Mouse (Mus musculus) layer of hippocampus, adult 18-20 months (tissue): Measurements from ENCODE around the gene Ldb1. TPM values are rescaled to one million over a fixed set of nuclear protein-coding genes. Genes with fewer than 3 reads are reported as not detected.
"Not testable (repeated sequence)": the region's sequence is repeated elsewhere in the genome, so short reads cannot be mapped to it uniquely, and the experiment has no call there.

Experiments
- DNase-seq, 2 experiments: peaks; one replicate each; pipeline ENCODE4 v3.0.0; 2022; ENCODE audit warnings: low spot score in 2 of 2
- total RNA-seq, 2 experiments: library from RNA; stranded (reverse); gene quantifications; 2 replicates each; pipeline ENCODE4 v1.2.3; 2021

The Ldb1 gene
- total RNA-seq, 2 experiments from 2014 or later: 122 to 123 TPM

DNA sequence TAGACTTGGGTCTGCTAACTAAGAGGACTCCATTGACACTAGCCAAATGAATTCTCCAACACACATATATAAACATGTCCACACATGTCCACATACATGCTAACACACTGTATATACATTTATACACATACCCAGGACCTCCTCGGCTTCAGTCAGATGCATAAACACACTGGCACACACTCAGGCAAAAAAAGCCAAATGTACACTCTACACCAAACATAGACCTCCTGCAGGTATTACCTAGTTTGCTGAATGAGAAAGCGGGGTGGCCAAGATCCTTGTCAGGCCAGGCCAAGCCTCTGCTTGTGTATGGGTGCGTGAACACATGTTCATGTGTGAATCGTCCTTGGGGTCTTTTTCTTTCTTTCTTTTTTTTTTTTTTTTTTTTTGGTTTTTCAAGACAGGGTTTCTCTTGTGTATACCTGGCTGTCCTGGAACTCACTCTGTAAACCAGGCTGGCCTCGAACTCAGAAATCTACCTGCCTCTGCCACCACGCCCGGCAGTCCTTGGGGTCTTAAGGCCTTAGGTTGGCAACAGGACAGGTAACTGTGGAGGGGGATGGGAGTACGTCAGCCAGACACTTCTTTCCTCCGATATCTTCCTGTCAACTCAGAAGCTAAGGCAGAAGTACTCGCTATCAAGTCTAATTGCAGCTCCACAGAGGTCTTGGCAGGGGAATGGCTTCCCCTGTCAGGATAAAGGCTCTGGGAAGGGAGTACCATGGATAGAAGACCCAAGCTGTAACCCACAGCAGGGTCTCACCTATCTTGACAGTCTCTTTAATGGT, 14.6 kb downstream of the Ldb1 start:
- DNase-seq: no peak

DNA sequence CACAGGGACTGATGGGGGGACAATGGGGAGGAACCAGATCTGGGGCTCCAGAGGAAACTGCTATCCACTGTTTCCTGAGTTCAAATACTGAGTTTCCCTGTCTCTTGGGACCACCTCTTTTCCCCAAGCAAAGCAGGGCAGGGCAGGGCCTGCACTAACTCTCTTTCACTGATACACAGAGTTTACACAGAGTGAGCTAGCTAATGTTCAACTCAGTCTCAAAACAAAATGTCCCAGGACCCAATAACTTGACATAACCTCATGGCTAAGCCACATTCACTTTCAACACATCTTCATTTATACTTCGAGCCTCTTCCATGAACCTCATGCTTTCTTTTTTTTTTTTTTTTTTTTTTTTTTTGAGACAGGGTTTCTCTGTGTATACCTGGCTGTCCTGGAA, 15.4 kb downstream of the Ldb1 start:
- no peak for DNase-seq

DNA sequence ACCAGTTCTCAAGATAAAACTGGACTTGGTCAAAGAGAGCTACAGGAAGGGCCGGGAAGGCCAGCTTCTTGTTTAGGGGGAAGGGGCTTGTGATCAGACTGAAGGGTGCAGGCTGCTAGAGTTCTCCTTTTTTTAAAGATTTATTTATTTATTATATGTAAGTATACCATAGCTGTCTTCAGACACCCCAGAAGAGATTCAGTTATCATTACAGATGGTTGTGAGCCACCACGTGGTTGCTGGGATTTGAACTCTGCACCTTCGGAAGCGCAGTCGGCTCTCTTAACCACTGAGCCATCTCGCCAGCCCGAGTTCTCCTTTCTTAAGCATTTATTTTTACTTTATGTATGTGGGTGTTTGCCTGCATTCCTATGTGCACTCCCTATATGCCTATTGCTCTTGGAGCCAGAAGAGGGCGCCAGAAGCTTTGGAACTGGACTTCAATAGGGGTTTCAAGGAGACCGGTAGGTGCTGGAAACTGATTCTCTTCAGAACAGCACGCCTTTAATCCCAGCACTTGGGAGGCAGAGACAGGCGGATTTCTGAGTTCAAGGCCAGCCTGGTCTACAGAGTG, 16.2 kb downstream of the Ldb1 start:
- no peak for DNase-seq

DNA sequence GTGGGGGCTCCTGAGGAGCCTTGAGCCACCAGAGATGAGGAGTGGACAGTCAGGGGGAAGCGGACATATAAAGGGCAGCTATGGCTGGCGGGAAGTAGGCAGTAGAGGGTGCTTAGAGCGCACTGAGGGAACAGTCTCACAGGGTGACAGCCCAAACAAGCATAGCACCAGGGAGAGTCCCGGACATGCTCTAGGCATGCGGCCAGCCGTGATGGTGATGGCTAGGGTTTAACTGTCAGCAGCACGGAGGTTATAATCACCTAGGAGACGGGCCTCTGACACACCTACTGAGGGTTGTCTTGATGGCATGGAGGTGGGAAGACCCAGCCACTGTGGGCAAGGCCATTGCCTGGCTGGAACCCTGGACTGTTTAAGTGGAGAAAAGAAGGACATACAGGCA, 18.4 kb downstream of the Ldb1 start:
- DNase-seq: no peak

DNA sequence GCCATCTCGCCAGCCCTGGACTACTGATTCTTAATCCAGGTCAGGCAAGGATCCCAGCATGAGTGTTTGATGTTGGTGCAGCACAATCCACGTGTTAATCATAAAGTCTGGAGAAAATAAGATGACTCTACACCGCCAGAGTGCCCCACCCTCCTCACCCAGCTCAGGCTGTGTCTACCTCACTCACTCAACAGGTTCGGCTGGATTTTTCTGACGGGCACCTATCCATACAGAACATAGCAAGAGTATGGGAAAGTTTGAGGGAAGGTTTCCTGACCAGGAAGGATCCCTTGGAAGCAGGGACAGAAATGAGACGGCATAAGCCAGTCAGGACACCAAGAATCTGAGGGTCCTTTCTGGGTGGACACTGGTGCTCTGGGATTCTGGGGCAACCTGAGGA, 20.1 kb downstream of the Ldb1 start:
- DNase-seq: no peak

DNA sequence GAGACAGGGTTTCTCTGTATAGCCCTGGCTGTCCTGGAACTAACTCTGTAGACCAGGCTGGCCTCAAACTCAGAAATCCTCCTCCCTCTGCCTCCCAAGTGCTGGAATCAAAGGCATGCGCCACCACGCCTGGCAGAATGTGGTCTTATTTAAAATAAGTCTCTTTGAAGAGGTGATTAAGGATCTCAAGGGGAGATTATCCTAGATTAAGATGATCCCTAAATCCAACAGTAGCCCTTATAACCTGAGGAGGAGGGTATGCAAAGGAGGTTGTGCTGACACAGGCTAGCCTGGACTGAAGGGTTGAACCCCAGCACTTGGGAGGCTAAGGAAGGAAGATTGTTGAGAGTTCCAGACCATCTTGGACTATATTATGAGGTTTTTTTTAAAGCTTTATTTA, 29.0 kb downstream of the Ldb1 start:
- DNase-seq: no peak

DNA sequence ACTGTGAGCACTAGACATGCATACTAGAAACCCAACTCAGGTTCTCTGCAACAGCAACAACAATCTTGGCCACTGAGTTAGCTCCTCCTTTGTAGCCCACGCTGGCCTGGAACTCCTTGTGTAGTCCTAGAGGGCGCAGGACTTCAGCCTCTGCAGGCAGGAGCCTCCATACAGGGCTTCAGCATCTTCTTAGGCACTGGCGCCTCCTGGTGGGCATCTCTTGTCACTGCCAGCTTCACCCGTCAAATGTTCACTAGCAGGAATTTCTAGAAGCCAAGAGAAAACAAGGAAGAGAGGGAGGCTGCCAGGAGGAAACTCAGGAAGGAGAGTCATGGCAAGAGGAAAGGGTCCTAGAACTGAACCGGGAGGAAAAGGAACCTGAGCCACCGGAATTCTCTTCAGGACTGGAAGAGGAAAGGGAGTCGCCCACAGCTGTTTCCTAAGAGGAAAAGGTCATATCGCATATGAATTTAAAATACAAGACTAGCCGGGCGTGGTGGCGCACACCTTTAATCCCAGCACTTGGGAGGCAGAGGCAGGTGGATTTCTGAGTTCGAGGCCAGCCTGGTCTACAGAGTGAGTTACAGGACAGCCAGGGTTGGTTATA, 30.3 kb downstream of the Ldb1 start:
- peak; percentile 71 to 92 for DNase-seq

DNA sequence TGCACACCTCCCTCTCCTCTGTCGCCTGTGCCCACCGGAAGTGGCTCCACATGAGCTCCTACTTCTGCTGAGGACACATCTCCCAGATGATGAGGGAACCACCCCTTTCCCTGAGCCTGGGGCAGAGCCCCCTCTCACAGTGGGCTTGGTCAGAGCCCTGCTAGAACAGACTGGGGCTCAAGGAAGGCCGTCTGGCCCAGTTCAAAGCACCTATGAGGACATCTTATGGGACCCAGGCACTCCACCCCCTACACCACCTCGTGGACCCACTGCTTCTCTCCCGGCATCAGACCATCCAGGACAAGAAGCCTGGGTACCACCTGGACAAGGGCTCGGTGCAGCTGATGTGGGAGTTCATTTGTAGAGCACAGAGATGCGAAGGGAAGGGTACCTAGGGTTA, 39.3 kb downstream of the Ldb1 start:
- DNase-seq: no peak

DNA sequence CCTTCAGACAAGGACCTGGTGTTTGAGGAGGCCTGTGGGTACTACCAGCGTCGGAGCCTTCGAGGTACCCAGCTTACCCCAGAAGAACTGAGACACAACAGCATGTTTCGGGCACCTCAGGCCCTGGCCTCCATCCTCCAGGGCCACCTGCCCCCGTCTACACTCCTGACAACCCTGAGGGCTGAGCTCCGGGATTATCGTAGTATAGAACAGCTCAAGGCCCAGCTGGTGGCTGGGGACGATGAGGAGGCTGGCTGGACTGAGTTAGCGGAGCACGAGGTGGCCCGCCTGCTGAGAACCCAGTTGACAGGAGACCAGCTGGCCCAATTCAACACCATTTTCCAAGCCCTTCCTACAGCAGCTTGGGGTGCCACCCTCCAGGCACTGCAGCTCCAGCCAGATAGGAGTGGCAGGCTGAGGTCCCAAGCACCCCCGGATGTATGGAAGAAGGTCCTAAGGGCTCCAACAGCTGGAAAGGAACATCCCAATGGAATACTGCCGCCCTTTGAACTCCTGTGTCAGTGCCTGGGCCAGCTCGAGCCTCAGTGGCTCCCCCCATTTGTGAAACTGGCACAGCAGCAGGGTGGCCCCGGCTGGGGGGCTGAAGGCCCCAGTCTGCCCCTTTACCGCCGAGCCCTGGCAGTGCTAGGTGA, 40.1 kb downstream of the Ldb1 start:
- DNase-seq: no peak

DNA sequence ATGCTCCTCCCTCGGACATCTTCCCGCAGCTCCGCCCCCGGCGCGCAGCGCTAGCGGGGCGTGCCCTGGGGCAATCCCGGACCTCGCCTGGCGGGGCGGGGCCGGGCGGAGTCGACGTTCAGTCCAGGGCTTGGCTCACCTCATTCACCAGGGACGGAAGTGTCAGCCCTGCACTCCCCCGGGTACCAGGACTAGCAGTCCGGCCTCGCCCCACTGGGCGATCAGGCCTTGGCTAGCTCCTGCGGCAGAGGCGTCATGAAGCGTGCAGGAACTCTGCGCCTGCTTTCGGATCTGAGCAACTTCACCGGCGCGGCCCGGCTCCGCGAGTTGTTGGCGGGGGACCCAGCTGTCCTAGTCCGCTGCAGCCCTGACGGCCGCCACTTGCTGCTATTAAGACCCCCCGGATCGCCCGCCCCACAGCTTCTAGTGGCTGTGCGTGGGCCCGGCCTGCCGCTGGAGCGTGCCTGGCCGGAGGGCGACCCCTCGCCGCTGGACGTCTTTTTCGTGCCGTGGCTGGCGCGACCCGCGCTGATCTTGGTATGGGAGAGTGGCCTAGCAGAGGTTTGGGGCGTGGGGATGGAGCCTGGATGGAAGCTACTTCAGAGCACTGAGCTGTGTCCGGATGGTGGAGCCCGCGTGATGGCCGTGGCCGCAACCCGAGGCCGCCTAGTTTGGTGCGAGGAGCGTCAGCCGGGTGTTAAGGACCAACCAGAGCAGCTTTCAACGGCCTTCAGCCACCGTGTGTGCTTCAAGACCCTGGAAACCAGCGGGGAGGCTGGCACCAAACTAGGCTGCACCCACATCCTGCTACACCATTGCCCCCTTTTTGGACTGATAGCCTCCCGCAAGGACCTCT, 41.4 kb downstream of the Ldb1 start, which contains the start of gene Hps6:
Gene Hps6 (plus strand): TSS at position 138 of the 856 bp plus-strand sequence.
- peak; percentile 49 to 71 for DNase-seq

DNA sequence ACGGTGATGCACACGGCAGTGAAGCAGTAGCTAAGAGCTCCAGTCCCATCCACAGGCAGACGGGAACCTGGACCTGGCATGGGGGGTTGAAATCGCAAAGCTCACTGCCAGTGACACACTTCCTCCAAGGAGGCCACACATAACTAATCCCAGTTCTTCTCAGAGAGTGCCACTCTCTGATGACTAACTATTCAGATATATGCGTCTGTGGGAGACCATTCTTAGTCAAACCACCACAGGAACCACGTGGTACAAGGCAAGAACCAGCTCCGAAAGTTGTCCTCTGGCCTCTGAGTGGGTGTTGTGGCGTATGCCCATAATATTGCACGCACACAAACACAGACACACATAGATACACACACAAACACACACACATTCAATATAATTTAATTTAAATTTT, 42.7 kb downstream of the Ldb1 start:
- no peak for DNase-seq

DNA sequence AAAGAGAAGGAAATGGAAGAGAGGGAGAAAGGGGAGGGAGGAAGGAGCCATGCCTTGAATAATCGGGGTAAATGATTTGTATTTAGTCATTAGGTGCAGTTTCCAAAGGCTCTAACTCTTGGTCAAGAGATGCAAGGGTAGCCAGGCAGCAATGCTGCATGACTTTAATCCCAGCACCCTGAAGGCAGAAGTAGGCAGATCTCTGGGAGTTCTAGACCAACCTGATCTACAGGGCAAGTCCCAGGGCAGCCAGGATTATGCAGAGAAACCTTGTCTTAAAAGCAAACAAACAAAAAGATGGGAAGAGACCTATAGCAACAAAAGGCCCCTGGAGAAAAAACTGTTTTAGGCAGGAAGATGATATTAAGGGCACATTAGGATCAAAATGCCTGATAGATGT, 45.6 kb downstream of the Ldb1 start:
- no peak for DNase-seq

DNA sequence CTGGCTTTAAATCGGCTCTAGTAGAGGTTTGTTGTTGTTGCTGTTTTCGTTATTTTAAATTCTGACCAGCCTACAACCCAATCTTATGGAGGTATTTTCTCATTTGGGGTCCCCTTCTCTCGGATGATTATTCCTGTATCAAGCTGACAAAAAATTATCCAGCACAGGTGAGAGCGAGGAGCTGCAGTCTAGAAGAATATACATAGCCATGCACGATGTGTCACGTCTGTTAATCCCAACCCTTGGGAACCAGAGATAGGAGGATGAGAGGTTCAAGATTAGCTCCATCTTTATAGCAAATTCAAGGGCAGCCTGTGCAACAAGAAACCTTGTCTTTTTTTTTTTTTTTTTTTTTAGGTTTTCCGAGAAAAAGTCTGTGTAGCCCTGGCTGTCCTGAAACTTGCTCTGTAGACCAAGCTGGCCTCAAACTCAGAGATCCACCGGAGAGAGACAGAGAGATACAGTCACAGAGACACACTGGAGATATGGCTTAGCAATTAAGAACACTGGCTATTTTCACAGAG, 46.3 kb downstream of the Ldb1 start:
- DNase-seq: no peak

DNA sequence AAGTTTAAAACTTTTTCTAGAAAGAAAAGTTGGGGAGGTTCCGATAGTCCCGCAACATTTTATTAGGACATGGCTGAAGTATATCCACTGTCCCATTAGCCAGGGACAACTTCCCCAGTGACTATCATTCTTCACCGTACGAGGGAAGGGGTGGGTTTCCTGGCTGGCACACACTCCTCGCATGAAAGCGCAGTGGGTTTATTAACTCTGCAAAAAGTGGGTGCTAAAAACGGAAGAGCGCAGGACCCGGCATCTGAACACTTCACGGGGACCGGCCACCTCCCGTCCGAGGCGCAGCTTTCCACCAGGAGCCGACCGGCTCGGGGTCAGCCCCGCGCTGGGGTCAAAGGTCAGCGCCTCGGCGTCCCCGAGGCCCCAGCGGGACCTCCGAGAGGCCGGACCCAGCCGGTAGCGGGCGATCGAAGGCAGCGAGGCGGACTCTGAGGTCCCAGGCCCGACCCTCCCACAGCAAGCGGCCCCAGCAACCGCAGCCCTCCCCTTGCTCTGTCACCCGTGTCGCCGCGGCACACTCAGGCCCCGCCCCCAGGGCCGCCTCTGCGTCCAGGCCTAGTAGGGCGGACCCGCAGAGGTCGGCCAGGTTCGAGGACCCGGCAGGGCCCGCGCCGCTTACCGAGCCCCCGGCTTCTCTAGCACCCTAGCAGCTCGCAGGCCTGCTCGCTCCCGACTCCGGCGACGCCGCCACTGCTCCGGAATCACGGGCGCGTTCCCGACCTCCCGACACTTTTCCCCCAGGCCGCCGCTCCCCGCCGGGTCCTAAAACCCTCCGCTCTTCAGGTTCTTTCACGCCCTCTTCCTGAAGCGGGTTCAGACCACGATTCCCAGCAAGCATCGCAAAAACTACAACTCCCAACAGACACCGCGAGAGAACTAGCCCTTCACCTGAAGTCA, 47.0 kb downstream of the Ldb1 start, which contains the start of gene Armh3:
Gene Armh3 (minus strand): TSS at position 704 of the 909 bp plus-strand sequence.
- DNase-seq: peak; percentile 93 to 96

DNA sequence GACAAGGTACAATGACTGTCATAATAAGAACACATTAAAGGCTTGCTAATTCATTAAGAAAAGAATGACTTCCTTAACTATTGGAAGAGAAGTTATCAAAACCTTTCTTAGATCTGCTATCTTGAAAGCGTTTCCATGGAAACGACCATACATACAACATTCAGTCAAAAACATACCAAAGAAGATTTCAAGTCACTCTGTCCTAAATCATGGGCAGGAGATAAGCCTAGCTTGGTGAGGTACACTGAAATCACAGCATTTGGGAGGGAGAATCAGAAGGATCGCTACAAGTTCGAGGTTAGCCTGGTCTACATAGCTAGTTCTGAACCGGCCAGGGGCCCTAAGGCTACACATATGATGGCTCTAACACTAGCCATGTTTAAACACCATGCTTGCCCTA, 47.6 kb downstream of the Ldb1 start:
- DNase-seq: no peak

DNA sequence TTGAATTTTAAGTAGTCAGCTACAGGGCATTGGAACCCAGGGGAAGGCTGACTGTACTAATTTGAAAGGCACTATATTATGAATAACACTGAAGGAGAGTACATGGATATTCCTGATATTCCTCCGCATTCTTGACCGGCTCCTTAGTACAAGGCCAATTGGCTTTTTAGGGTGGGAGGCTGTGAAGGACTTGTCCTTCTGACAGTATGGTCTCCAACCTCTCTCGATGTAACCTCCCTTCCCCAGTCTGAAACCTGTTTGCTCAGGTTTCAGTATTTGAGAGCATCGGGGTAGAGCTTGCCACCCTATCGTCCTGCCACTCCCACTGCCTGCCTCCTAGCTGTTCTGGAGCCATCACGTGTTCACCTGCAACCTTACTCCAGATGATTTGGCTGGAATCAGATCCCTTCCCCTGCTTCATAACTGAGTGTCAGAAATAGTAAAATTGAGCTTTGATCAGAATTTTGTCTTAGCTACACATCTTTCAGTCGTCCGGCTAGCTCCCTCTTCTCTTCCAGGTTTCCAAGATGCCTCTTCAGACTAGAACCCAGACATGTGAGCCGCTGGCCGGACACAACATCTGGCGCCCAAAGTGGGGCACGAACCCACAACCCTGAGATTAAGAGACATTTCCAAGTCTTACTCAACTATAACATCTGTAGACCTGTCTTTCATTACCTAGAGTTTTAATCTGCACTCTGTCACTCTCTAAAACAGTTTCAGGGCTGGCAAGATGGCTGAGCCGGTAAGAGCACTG, 50.9 kb downstream of the Ldb1 start:
- no peak for DNase-seq

DNA sequence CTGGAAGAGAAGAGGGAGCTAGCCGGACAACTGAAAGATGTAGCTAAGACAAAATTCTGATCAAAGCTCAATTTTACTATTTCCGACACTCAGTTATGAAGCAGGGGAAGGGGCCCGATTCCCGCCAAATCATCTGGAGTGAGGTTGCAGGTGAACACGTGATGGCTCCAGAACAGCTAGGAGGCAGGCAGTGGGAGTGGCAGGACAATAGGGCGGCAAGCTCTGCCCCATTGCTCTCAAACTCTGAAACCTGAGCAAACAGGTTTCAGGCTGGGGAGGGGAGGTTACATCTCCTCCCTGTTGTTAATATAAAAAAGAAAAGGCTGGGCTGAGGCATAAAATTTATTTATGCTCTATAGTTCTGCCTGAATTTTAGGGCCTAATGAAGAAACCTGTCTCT, 51.6 kb downstream of the Ldb1 start:
- not testable (repeated sequence) for DNase-seq

DNA sequence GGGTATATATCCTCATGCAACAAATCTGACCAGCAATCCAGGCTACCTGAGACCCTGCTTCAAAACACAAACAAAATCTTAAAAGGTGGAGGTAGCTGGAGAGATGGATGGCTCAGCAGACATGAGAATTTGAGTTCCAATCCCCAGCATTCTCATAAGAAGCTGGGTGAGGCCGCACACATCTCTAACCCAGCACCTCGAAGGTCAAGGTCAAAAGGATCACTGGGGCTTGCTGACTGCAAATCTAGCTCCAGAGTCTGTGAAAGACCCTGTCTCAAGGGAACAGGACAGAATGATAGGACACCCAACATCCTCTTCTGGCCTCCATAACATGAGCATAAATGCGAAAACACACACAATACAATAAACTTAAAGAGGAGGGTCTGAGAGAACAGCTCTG, 53.8 kb downstream of the Ldb1 start:
- DNase-seq: no peak

DNA sequence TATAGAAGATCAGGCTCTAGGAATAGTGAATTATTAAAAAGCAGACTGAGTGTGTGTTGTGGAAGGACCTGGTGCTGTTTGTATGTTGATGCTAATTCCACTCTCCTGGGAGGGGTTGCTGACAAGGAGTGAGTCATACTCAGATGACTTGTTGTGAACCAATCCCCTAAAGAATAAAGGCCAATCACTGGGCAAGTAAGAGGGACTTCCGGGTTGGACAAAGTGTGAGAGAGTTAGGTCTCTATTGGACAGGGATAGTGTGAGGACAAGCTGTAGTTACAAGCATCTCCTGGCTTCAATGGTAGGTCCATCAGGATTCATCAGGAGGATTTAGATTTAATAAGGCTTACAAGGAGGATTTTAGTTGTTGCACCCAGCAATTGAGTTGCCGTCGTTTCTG, 56.8 kb downstream of the Ldb1 start:
- DNase-seq: no peak
